In the genomic region with DNA sequence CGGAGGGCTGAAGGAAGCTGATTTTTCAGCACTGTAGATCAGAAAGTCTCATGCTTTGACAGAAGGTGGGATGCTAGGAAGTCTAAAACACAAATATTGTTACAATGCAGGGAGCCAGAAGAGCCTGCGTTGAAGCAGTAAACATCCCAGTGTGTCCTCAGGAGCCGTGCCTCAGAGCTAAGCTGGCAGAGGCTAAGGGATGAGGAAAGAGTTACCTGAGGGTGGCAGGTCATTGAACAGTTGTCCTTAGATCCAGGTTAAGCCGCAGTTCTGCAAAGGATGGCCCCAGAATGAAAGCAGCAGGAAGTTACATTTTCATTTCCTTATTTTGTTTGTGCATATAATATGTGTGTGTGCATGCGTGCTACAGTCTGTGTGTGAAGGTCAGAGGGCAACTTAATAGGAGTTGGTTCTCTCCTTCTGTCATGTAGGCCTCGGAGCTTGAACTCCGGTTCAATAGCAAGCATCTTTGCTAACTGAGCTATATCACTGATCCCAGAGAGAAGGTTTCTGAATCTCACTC, we compare ENCODE assay signal across 31 mouse cellular contexts.
DNase-seq lines count a peak whose midpoint lies in the region; ATAC-seq and TF ChIP-seq lines count a peak whose summit lies in the region.
"Had no signal": no experiment of that assay in that cellular context is flagged by ENCODE, and none has a peak within 500 bp of the region (broad histone marks: within the 10 kb centered on the region; RNA-seq: fewer than 3 reads in every experiment).

No protein-coding gene starts in this region.

- in situ Hi-C loops in ES-E14 (cut with MboI; ENCODE audit: low sequenced_read_pairs in 2 of 2, unreplicated experiment in 2 of 2): no loop called here

- TF ChIP-seq EP300 in stomach, postnatal 0 days (optimal IDR thresholded peaks at IDR 0.05): no peak

- WGBS in stomach, postnatal 0 days: 78% methylated on average over 7 of the region's 7 CpGs
- 79% methylated on average over 7 of the region's 7 CpGs for WGBS in hindbrain, embryonic 12.5 days

- peak; percentile 84 for DNase-seq in heart, adult 11 months
- DNase-seq in heart, postnatal 25 days (ENCODE audit: low spot score): no peak
- no peak for DNase-seq in ES-E14 (ENCODE audit: low read depth, low spot score)
- DNase-seq in stomach, postnatal 0 days (ENCODE audit: low spot score): no peak
- DNase-seq in spleen, postnatal 4 days (ENCODE audit: low spot score in 2 of 2): no peak
- DNase-seq: adrenal gland, adult 2 months; cerebellum, adult 11 months; cerebellum, adult 9-10 months; cerebellum, postnatal 36 days; embryo, embryonic 11 days; heart, adult 18-20 months; heart, postnatal 4 days; kidney, adult 18-20 months; kidney, postnatal 25 days; left cerebral cortex, postnatal 4 days; lung, adult 2 months; lung, postnatal 10 days; thymus, postnatal 4 days had no signal

- H3K9me3 ChIP-seq in ES-E14 (ENCODE audit: control insufficient read depth, insufficient read depth, low read depth, low read length): no peaks in the 10 kb centered on the region
- H3K9me3 ChIP-seq in stomach, postnatal 0 days (ENCODE audit: control insufficient read depth, low read length): no peaks in the 10 kb centered on the region
- no peaks in the 10 kb centered on the region for H3K9me3 ChIP-seq in hindbrain, embryonic 12.5 days (replicated peaks)
- H3K9me3 ChIP-seq: embryonic facial prominence, embryonic 12.5 days; forebrain, embryonic 15.5 days; kidney, embryonic 15.5 days; midbrain, embryonic 12.5 days; neural tube, embryonic 13.5 days had no signal

- no peaks in the 10 kb centered on the region for H3K27me3 ChIP-seq in stomach, postnatal 0 days (ENCODE audit: control insufficient read depth, insufficient read depth, low read length)
- no peaks in the 10 kb centered on the region for H3K27me3 ChIP-seq in hindbrain, embryonic 12.5 days
- H3K27me3 ChIP-seq: embryonic facial prominence, embryonic 12.5 days; forebrain, embryonic 15.5 days; kidney, embryonic 15.5 days; midbrain, embryonic 12.5 days; neural tube, embryonic 13.5 days had no signal

- H3K36me3 ChIP-seq in ES-E14 (ENCODE audit: control insufficient read depth, insufficient read depth, low read length, poor library complexity, severe bottlenecking): no peaks in the 10 kb centered on the region
- H3K36me3 ChIP-seq in stomach, postnatal 0 days (ENCODE audit: control insufficient read depth, insufficient read depth, low read length): no peaks in the 10 kb centered on the region
- H3K36me3 ChIP-seq in hindbrain, embryonic 12.5 days: no peaks in the 10 kb centered on the region
- H3K36me3 ChIP-seq: embryonic facial prominence, embryonic 12.5 days; forebrain, embryonic 15.5 days; kidney, embryonic 15.5 days; midbrain, embryonic 12.5 days; neural tube, embryonic 13.5 days had no signal

- H3K4me2 ChIP-seq in stomach, postnatal 0 days (replicated peaks; ENCODE audit: low read depth): no peak overlapping the region
- H3K4me2 ChIP-seq in hindbrain, embryonic 12.5 days (replicated peaks): no peak overlapping the region
- H3K4me2 ChIP-seq: embryonic facial prominence, embryonic 12.5 days; forebrain, embryonic 15.5 days; heart, embryonic 11.5 days; hindbrain, embryonic 14.5 days; kidney, embryonic 15.5 days; midbrain, embryonic 12.5 days; neural tube, embryonic 13.5 days had no signal

- H3K9ac ChIP-seq in ES-E14 (ENCODE audit: insufficient read depth, low read depth, low read length, poor library complexity, severe bottlenecking): no peak overlapping the region
- no peak overlapping the region for H3K9ac ChIP-seq in stomach, postnatal 0 days (ENCODE audit: low read length)
- H3K9ac ChIP-seq in hindbrain, embryonic 12.5 days: no peak overlapping the region
- H3K9ac ChIP-seq: embryonic facial prominence, embryonic 12.5 days; forebrain, embryonic 15.5 days; hindbrain, embryonic 14.5 days; kidney, embryonic 15.5 days; liver, embryonic 14.5 days; midbrain, embryonic 12.5 days; neural tube, embryonic 13.5 days had no signal

- peak overlapping the region; percentile 49; the same call in 1 of the 2 replicates for H3K27ac ChIP-seq in ES-E14 (ENCODE audit: insufficient read depth, low read depth, low read length, poor library complexity, severe bottlenecking)
- H3K27ac ChIP-seq in stomach, postnatal 0 days (replicated peaks): no peak overlapping the region
- no peak overlapping the region for H3K27ac ChIP-seq in hindbrain, embryonic 12.5 days
- H3K27ac ChIP-seq: embryonic facial prominence, embryonic 12.5 days; forebrain, embryonic 15.5 days; hindbrain, embryonic 14.5 days; kidney, embryonic 15.5 days; layer of hippocampus, adult 2 months; liver, embryonic 14.5 days; macrophage; midbrain, embryonic 12.5 days; neural tube, embryonic 13.5 days had no signal

- TF ChIP-seq CTCF in stomach, postnatal 0 days (IDR thresholded peaks at IDR 0.05; ENCODE audit: low read depth): no peak

- peak; percentile 75 for ATAC-seq in megakaryocyte progenitor cell, adult 5-6 weeks (replicated peaks; ENCODE audit: poor library complexity)
- ATAC-seq in stomach, postnatal 0 days (ENCODE audit: low FRiP score, low TSS enrichment): peak; percentile 47; the same call in 1 of the 2 replicates
- ATAC-seq in hindbrain, embryonic 12.5 days (ENCODE audit: low FRiP score): no peak
- ATAC-seq: activated CD4-positive, CD25-positive, alpha-beta regulatory T cell, adult 4 months; forebrain, embryonic 15.5 days had no signal

- H3K4me1 ChIP-seq in ES-E14 (ENCODE audit: control insufficient read depth in 2 of 2, insufficient read depth in 2 of 2, low read length in 2 of 2, poor library complexity in 1 of 2): peaks cover 5 to 7% of the 10 kb centered on the region in 2 experiments; a peak in 3 of 4 replicates
- H3K4me1 ChIP-seq in stomach, postnatal 0 days (replicated peaks; ENCODE audit: control insufficient read depth, insufficient read depth): no peaks in the 10 kb centered on the region
- no peaks in the 10 kb centered on the region for H3K4me1 ChIP-seq in hindbrain, embryonic 12.5 days
- H3K4me1 ChIP-seq: embryonic facial prominence, embryonic 12.5 days; forebrain, embryonic 15.5 days; midbrain, embryonic 12.5 days; neural tube, embryonic 13.5 days had no signal

- intact Hi-C loops in heart, postnatal 25 days (cut with DNase I): no loop called here

- H3K4me3 ChIP-seq in ES-E14 (ENCODE audit: insufficient read depth in 1 of 2, low read depth in 1 of 2, low read length in 2 of 2, poor library complexity in 1 of 2, severe bottlenecking in 1 of 2): no peak overlapping the region
- no peak overlapping the region for H3K4me3 ChIP-seq in stomach, postnatal 0 days (ENCODE audit: low read depth, low read length)
- H3K4me3 ChIP-seq in hindbrain, embryonic 12.5 days: no peak overlapping the region
- H3K4me3 ChIP-seq: embryonic facial prominence, embryonic 12.5 days; forebrain, embryonic 15.5 days; kidney, embryonic 15.5 days; layer of hippocampus, adult 2 months; midbrain, embryonic 12.5 days; neural tube, embryonic 13.5 days had no signal

TF ChIP-seq in ES-E14, 5 proteins besides CTCF, POLR2A, EP300 and RAD21:
- TF ChIP-seq MAFK (IDR thresholded peaks at IDR 0.05; ENCODE audit: insufficient read depth, low read depth, low read length): no peak
- no peak for TF ChIP-seq HCFC1 (IDR thresholded peaks at IDR 0.05; ENCODE audit: borderline replicate concordance, insufficient read depth, low read length)
- TF ChIP-seq ZNF384 (IDR thresholded peaks at IDR 0.05; ENCODE audit: low read depth, low read length): no peak
- no peak for TF ChIP-seq CHD2 (IDR thresholded peaks at IDR 0.05; ENCODE audit: low read depth, low read length)
- TF ChIP-seq ZC3H11A (IDR thresholded peaks at IDR 0.05; ENCODE audit: borderline replicate concordance, low read depth, low read length): no peak
